Mouse (Mus musculus) cerebellum, adult 2 months (tissue): ENCODE measurements at regions not wholly inside any gene's neighbourhood (a gene's known extent, or its start where the extent isn't known, plus 50 kb on each side); places are given as distances from the start of the nearest gene placed in this dataset.

Experiments used
- DNase-seq, 2 experiments: peaks; one replicate each; pipeline ENCODE4 v3.0.0; 2021
- H3K27ac ChIP-seq: fragments of 200-500 bp; 2 replicates; pipeline ENCODE4 v1.5.1; 2012; ENCODE audit warnings: low read length, control low read depth, inconsistent platforms; ENCODE audit not compliant: insufficient read depth
- H3K27me3 ChIP-seq: fragments of 200-500 bp; 2 replicates; pipeline ENCODE4 v1.6.1; 2012; ENCODE audit warnings: inconsistent platforms, mild to moderate bottlenecking, low read length, moderate library complexity; ENCODE audit not compliant: control insufficient read depth, insufficient read depth
- H3K4me1 ChIP-seq: fragments of 200-500 bp; 2 replicates; pipeline ENCODE4 v1.6.1; 2011; ENCODE audit warnings: low read length; ENCODE audit not compliant: control insufficient read depth, insufficient read depth
- H3K4me3 ChIP-seq: fragments of 200-500 bp; replicated peaks from 2 replicates; pipeline ENCODE3; 2011; ENCODE audit warnings: mild to moderate bottlenecking, low read depth, low read length, control low read depth; ENCODE audit not compliant: insufficient read depth
- CTCF ChIP-seq: fragments of 200-500 bp; IDR thresholded peaks from 2 replicates; pipeline ENCODE4 v1.5.1; 2011; ENCODE audit warnings: low read depth, mild to moderate bottlenecking, control low read depth, low read length, moderate library complexity, borderline replicate concordance; ENCODE audit not compliant: insufficient read depth
- POLR2A ChIP-seq: fragments of 200-500 bp; IDR thresholded peaks from 2 replicates; pipeline ENCODE4 v1.6.1; 2011; ENCODE audit warnings: low read length, control low read depth, borderline replicate concordance; ENCODE audit not compliant: insufficient read depth
- WGBS: fragments of 180-500 bp; shearing (Covaris S2); methylation state at CpG from one replicate; pipeline ENCODE4 v1.1.7; 2018; 5-methylcytosine and 5-hydroxymethylcytosine counted together

GRCm38 (mm10) chr11:8215634-8216033 is 448.7 kb downstream of the Tns3 start:
- Histone ChIP-seq H3K27ac (no peak overlapping the region), H3K4me3 (no peak overlapping the region), H3K27me3 (no peaks in the 10 kb centered on the region), H3K4me1 (peaks cover 3% of the 10 kb centered on the region; the same call in 1 of the 2 replicates)
- 32% methylated on average over 7 of the region's 7 CpGs for WGBS
- peak in 1 of 2 experiments; percentile 17 for DNase-seq
- no peak for TF ChIP-seq CTCF
- TF ChIP-seq POLR2A = no peak

- TF ChIP-seq POLR2A = no peak
- no peak for TF ChIP-seq CTCF
- Histone ChIP-seq H3K4me1 (peaks cover 3% of the 10 kb centered on the region; the same call in 1 of the 2 replicates), H3K4me3 (no peak overlapping the region), H3K27me3 (no peaks in the 10 kb centered on the region; the same call in 1 of the 2 replicates), H3K27ac (no peak overlapping the region)
- WGBS = 10% methylated on average over 2 of the region's 2 CpGs
- peak in 1 of 2 experiments; percentile 67 for DNase-seq
These were observed 449.9 kb downstream of the Tns3 start for GRCm38 (mm10) chr11:8214305-8214903.

GRCm38 (mm10) chr11:8213130-8213529 is 451.2 kb downstream of the Tns3 start:
- no peak overlapping the region for H3K4me3 ChIP-seq
- no peak for DNase-seq
- 98% methylated on average over 3 of the region's 3 CpGs for WGBS
- peaks cover 3% of the 10 kb centered on the region; the same call in 1 of the 2 replicates for H3K4me1 ChIP-seq
- H3K27me3 ChIP-seq = no peaks in the 10 kb centered on the region; the same call in 1 of the 2 replicates
- no peak overlapping the region for H3K27ac ChIP-seq
- TF ChIP-seq POLR2A = no peak
- TF ChIP-seq CTCF = no peak

- DNase-seq = no peak
- Histone ChIP-seq H3K4me3 (no peak overlapping the region), H3K27ac (no peak overlapping the region), H3K27me3 (no peaks in the 10 kb centered on the region; the same call in 1 of the 2 replicates), H3K4me1 (peaks cover 3% of the 10 kb centered on the region; the same call in 1 of the 2 replicates)
- WGBS = 85% methylated on average over 4 of the region's 4 CpGs
- TF ChIP-seq CTCF (no peak), POLR2A (no peak)
These were observed 451.6 kb downstream of the Tns3 start for GRCm38 (mm10) chr11:8212714-8213113.

- no peaks in the 10 kb centered on the region; the same call in 1 of the 2 replicates for H3K27me3 ChIP-seq
- H3K4me1 ChIP-seq = no peaks in the 10 kb centered on the region; the same call in 1 of the 2 replicates
- TF ChIP-seq CTCF (no peak), POLR2A (no peak)
- DNase-seq = no peak
- no peak overlapping the region for H3K4me3 ChIP-seq
- no peak overlapping the region for H3K27ac ChIP-seq
- WGBS = 48% methylated on average over 2 of the region's 2 CpGs
These were observed 455.3 kb downstream of the Tns3 start for GRCm38 (mm10) chr11:8209041-8209440.

GRCm38 (mm10) chr11:8199293-8199692 is 465.0 kb downstream of the Tns3 start:
- no peaks in the 10 kb centered on the region for H3K27me3 ChIP-seq
- no peaks in the 10 kb centered on the region for H3K4me1 ChIP-seq
- DNase-seq = no peak
- no peak overlapping the region for H3K4me3 ChIP-seq
- no peak overlapping the region for H3K27ac ChIP-seq
- WGBS = 82% methylated on average over 8 of the region's 8 CpGs
- TF ChIP-seq CTCF (no peak), POLR2A (no peak)
